ENCODE assay signal across 11 mouse cellular contexts in genomic region chr5:74941426-74941825, GRCm38 (mm10).
A peak's percentile ranks its signal among the peaks of the same experiment; 100 is the strongest.
DNase-seq lines count a peak whose midpoint lies in the region; ATAC-seq and TF ChIP-seq lines count a peak whose summit lies in the region.
"Had no signal": no experiment of that assay in that cellular context is flagged by ENCODE, and none has a peak within 500 bp of the region (broad histone marks: within the 10 kb centered on the region; RNA-seq: fewer than 3 reads in every experiment).

No protein-coding gene starts in this region.

- peaks cover 13% of the 10 kb centered on the region for H3K27me3 ChIP-seq in embryonic facial prominence, embryonic 13.5 days
- peaks cover 13% of the 10 kb centered on the region for H3K27me3 ChIP-seq in liver, postnatal 0 days (ENCODE audit: insufficient read depth, low read length)

- H3K9me3 ChIP-seq in embryonic facial prominence, embryonic 13.5 days, result no peaks in the 10 kb centered on the region
- H3K9me3 ChIP-seq in liver, postnatal 0 days (ENCODE audit: low read length), result no peaks in the 10 kb centered on the region
- H3K9me3 ChIP-seq: G1E; liver, embryonic 15.5 days had no signal

- peak overlapping the region; percentile 42 for H3K4me2 ChIP-seq in embryonic facial prominence, embryonic 13.5 days
- H3K4me2 ChIP-seq in liver, postnatal 0 days (ENCODE audit: low read depth, low read length), result no peak overlapping the region
- H3K4me2 ChIP-seq: liver, embryonic 15.5 days had no signal

- 2% methylated on average over 13 of the region's 13 CpGs for WGBS in embryonic facial prominence, embryonic 13.5 days
- 22% methylated on average over 13 of the region's 13 CpGs for WGBS in liver, postnatal 0 days (ENCODE audit: insufficient replicate concordance)

- DNase-seq in heart, adult 18-20 months, result peak; percentile 39 to 40
- DNase-seq in heart, adult 9 months (ENCODE audit: low spot score in 2 of 2), result no peak
- DNase-seq in MN1 (ENCODE audit: low spot score), result peak; percentile 55
- DNase-seq in kidney, postnatal 10 days, result peak; percentile 50
- DNase-seq in c-Kit-positive CD71-positive TER-119-positive erythroid progenitor cells, embryonic 14.5 days (ENCODE audit: low spot score), result no peak
- no peak for DNase-seq in frontal cortex, adult 2 months (ENCODE audit: extremely low spot score in 1 of 2, low spot score in 1 of 2)
- no peak for DNase-seq in liver, postnatal 0 days
- DNase-seq: thymus, postnatal 14 days had no signal

- peaks cover 47% of the 10 kb centered on the region for H3K4me1 ChIP-seq in embryonic facial prominence, embryonic 13.5 days
- H3K4me1 ChIP-seq in liver, postnatal 0 days (ENCODE audit: insufficient read depth), result peaks cover 3% of the 10 kb centered on the region; the same call in 1 of the 2 replicates
- H3K4me1 ChIP-seq: liver, embryonic 15.5 days had no signal

- no peak for TF ChIP-seq CTCF in liver, postnatal 0 days (IDR thresholded peaks at IDR 0.05; ENCODE audit: low read depth)

- no peaks in the 10 kb centered on the region for H3K36me3 ChIP-seq in embryonic facial prominence, embryonic 13.5 days
- no peaks in the 10 kb centered on the region for H3K36me3 ChIP-seq in liver, postnatal 0 days (replicated peaks; ENCODE audit: insufficient read depth, low read length)
- H3K36me3 ChIP-seq: G1E; liver, embryonic 15.5 days had no signal

- no peak for TF ChIP-seq EP300 in liver, postnatal 0 days (IDR thresholded peaks at IDR 0.05; ENCODE audit: low read depth)

- H3K4me3 ChIP-seq in embryonic facial prominence, embryonic 13.5 days, result 0 out of 2 replicates have a peak overlapping the region, but pooled peaks have one; percentile 11
- H3K4me3 ChIP-seq in liver, postnatal 0 days (ENCODE audit: low read depth, low read length), result no peak overlapping the region
- H3K4me3 ChIP-seq: liver, embryonic 15.5 days had no signal

- 0 out of 2 replicates have a peak, but pooled peaks have one; percentile 26 for ATAC-seq in embryonic facial prominence, embryonic 13.5 days (ENCODE audit: insufficient number of reproducible peaks, insufficient read depth, low FRiP score, low TSS enrichment, low read depth)
- no peak for ATAC-seq in liver, postnatal 0 days

- no peak overlapping the region for H3K9ac ChIP-seq in embryonic facial prominence, embryonic 13.5 days
- no peak overlapping the region for H3K9ac ChIP-seq in liver, postnatal 0 days (replicated peaks)
- H3K9ac ChIP-seq: liver, embryonic 15.5 days had no signal

- peak overlapping the region; percentile 34; the same call in 1 of the 2 replicates for H3K27ac ChIP-seq in embryonic facial prominence, embryonic 13.5 days
- no peak overlapping the region for H3K27ac ChIP-seq in liver, postnatal 0 days (ENCODE audit: low read depth)
- H3K27ac ChIP-seq: liver, embryonic 15.5 days had no signal

Comparison
In these comparisons a context has a peak if more than half of its experiments do, and no peak if none do; other contexts are left out.
1. DNase-seq: peak in heart, adult 18-20 months (2 of 2), MN1 (single experiment) and kidney, postnatal 10 days (single experiment); none in heart, adult 9 months (0 of 2), c-Kit-positive CD71-positive TER-119-positive erythroid progenitor cells, embryonic 14.5 days (single experiment), frontal cortex, adult 2 months (0 of 2) and liver, postnatal 0 days (single experiment).